Mouse (Mus musculus) kidney, embryonic 14.5 days (tissue): ENCODE data around the gene Tmcc3. TPM values are rescaled to one million over a fixed set of nuclear protein-coding genes. Genes with fewer than 3 reads are reported as not detected.
A peak's percentile ranks its signal among the peaks of the same experiment; 100 is the strongest.

Experiments used
- ATAC-seq: fragments of 200-750 bp; cut with Nextera tagmentation; 2 replicates; pipeline ENCODE4 v1.8.0; 2017; ENCODE audit warnings: moderate number of reproducible peaks, mild to moderate bottlenecking, moderate TSS enrichment, moderate library complexity; ENCODE audit not compliant: low FRiP score, low TSS enrichment
- H3K27ac ChIP-seq: fragments of 300-500 bp; sonication (generic); 2 replicates; pipeline ENCODE4 v1.5.1; 2014; ENCODE audit warnings: low read depth, mild to moderate bottlenecking, low read length, moderate library complexity, mixed read lengths
- H3K27me3 ChIP-seq: fragments of 300-500 bp; sonication (generic); 2 replicates; pipeline ENCODE4 v1.6.1; 2014; ENCODE audit warnings: mild to moderate bottlenecking, low read length; ENCODE audit not compliant: control insufficient read depth, insufficient read depth
- H3K36me3 ChIP-seq: fragments of 300-500 bp; sonication (generic); 2 replicates; pipeline ENCODE4 v1.6.1; 2014; ENCODE audit warnings: low read length, mixed read lengths; ENCODE audit not compliant: control insufficient read depth, insufficient read depth
- H3K4me1 ChIP-seq: fragments of 300-500 bp; sonication (generic); 2 replicates; pipeline ENCODE4 v1.6.1; 2014; ENCODE audit warnings: low read length, mixed read lengths; ENCODE audit not compliant: control insufficient read depth, insufficient read depth
- H3K4me2 ChIP-seq: fragments of 300-500 bp; sonication (generic); replicated peaks from 2 replicates; pipeline ENCODE4 v1.6.1; 2014; ENCODE audit warnings: low read depth, mild to moderate bottlenecking, low read length
- H3K4me3 ChIP-seq: fragments of 300-500 bp; sonication (generic); 2 replicates; pipeline ENCODE4 v1.5.1; 2014; ENCODE audit warnings: mild to moderate bottlenecking, low read length
- H3K9ac ChIP-seq: fragments of 300-500 bp; sonication (generic); 2 replicates; pipeline ENCODE4 v1.6.1; 2014; ENCODE audit warnings: low read depth, mild to moderate bottlenecking, low read length, moderate library complexity
- H3K9me3 ChIP-seq: fragments of 300-500 bp; sonication (generic); 2 replicates; pipeline ENCODE4 v1.6.1; 2016; ENCODE audit warnings: low read length; ENCODE audit not compliant: control insufficient read depth
- WGBS: fragments of 180-500 bp; shearing (Covaris S2); extraction: QIAGEN DNeasy Blood & Tissue Kit; methylation state at CpG from one replicate; pipeline ENCODE4 v1.1.7; 2014; 5-methylcytosine and 5-hydroxymethylcytosine counted together
- polyA plus RNA-seq: library from polyadenylated mRNA; unstranded; fragments of >200 nt; fragmentation: Nextera tagmentation; extraction: Ambion mirVana; gene quantifications from 2 replicates; pipeline ENCODE4 v1.2.1, GENCODE M21; 2014

Tmcc3 gene
- polyA plus RNA-seq, 1 experiment from 2014 or later = 7.2 TPM

DNA sequence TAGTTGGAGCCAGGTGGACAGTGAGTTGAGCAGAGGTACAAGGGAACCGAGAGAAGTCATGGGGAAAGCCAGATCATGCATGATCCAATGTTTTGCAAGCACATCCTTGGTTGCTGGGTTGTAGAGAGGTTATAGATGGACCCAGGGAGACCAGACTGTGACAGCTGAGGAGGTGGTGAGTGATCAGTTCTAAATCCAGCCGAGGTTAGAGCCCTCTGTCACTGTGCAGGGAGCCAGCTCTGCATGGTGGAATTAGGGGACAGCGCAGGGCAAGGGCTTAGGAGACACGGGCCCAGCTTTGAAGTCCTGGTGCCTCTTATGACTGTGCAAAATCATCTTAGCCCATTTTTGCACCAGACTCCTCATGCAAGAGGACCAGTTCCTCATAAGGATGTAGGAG, 228.5 kb downstream of the Tmcc3 start:
- 81% methylated on average over 4 of the region's 4 CpGs for WGBS
- H3K36me3 ChIP-seq = no peaks in the 10 kb centered on the region
- no peak overlapping the region for H3K4me2 ChIP-seq
- H3K9ac ChIP-seq = no peak overlapping the region
- no peak overlapping the region for H3K27ac ChIP-seq
- H3K4me3 ChIP-seq = no peak overlapping the region
- H3K9me3 ChIP-seq = peaks cover 10% of the 10 kb centered on the region; the same call in 1 of the 2 replicates
- no peak for ATAC-seq
- peaks cover 5% of the 10 kb centered on the region for H3K4me1 ChIP-seq
- H3K27me3 ChIP-seq = no peaks in the 10 kb centered on the region

- Histone ChIP-seq H3K36me3 (no peaks in the 10 kb centered on the region), H3K4me1 (peaks cover 5% of the 10 kb centered on the region), H3K4me3 (no peak overlapping the region), H3K4me2 (no peak overlapping the region), H3K9me3 (peaks cover 6% of the 10 kb centered on the region; the same call in 1 of the 2 replicates), H3K27ac (no peak overlapping the region), H3K9ac (no peak overlapping the region), H3K27me3 (no peaks in the 10 kb centered on the region)
- WGBS = 25% methylated on average over 8 of the region's 8 CpGs
- ATAC-seq = no peak
Observed at GRCm38 (mm10) chr10:94543956-94544355, 232.2 kb downstream of the Tmcc3 start.

- Histone ChIP-seq H3K27ac (no peak overlapping the region), H3K9ac (no peak overlapping the region), H3K4me3 (no peak overlapping the region), H3K27me3 (no peaks in the 10 kb centered on the region), H3K4me1 (peaks cover 5% of the 10 kb centered on the region), H3K9me3 (peaks cover 6% of the 10 kb centered on the region; the same call in 1 of the 2 replicates), H3K36me3 (no peaks in the 10 kb centered on the region), H3K4me2 (peak overlapping the region; percentile 4; the same call in 1 of the 2 replicates)
- 10% methylated on average over 8 of the region's 8 CpGs for WGBS
- ATAC-seq = no peak
Observed at GRCm38 (mm10) chr10:94544803-94545202, 233.1 kb downstream of the Tmcc3 start.

DNA sequence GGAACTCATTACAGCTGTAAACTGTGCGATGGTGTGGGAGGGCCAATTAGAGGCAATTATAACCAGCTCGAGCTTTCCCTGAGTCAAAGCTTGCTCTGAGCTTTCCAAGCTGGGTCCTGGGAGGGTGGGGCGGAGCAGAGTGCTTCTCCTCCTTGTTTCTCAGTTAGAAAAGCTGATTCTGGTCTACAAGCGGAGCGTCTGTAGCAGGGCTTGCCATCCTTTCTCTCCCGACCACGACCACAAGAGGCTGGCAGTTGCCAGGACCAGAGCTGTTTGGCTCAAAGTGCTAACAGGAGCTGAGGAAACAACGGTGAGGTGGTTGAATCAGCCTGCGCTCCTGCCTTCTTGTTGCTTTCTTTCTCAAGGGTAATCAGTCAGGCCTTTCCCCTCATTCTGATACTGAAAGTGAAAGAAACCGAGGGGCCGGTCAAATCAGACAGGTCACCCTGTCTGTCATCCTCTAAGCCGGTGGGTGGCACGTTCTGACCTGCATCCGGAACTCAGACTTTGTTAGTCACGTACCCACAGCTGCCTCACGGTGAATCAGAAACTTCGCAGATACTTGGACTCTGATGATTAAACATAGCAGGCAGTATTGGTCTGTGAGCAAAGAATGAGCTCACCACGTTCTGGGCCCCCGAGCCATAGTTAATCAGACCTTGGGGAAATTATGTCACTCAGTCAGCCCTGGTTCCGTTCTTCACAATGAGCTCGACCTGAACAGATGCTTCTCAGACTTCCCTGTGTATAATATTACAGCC, 233.7 kb downstream of the Tmcc3 start:
- Histone ChIP-seq H3K4me1 (peaks cover 5% of the 10 kb centered on the region), H3K4me2 (peak overlapping the region; percentile 38), H3K9me3 (peaks cover 6% of the 10 kb centered on the region; the same call in 1 of the 2 replicates), H3K9ac (no peak overlapping the region), H3K27me3 (no peaks in the 10 kb centered on the region), H3K4me3 (peak overlapping the region; percentile 22; the same call in 1 of the 2 replicates), H3K27ac (peak overlapping the region; percentile 32; the same call in 1 of the 2 replicates), H3K36me3 (no peaks in the 10 kb centered on the region)
- WGBS = 23% methylated on average over 21 of the region's 21 CpGs
- peak; percentile 60; the same call in 1 of the 2 replicates for ATAC-seq

DNA sequence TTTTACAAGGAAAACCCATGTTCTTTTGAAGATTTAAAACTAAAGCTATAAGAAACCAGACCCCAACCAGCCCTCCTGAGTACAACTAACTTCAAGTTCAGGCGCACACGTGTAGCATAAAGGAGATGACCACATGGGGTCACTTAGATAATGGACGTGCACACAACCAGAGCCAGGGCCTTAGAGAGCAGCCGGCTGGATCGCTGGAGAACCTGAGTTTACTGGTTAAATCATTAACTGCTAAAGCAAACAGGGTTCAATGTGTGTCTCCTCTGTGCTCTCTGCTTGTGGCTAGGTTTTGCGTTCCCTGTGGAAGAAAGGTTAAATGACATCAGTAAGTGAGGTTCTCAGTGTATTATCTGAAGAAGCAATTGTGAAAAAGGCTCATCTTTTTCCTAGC, 234.9 kb downstream of the Tmcc3 start:
- Histone ChIP-seq H3K9ac (no peak overlapping the region), H3K27ac (no peak overlapping the region), H3K4me2 (no peak overlapping the region), H3K36me3 (no peaks in the 10 kb centered on the region), H3K9me3 (peaks cover 1% of the 10 kb centered on the region; the same call in 1 of the 2 replicates), H3K27me3 (no peaks in the 10 kb centered on the region), H3K4me1 (peaks cover 11% of the 10 kb centered on the region), H3K4me3 (no peak overlapping the region)
- ATAC-seq = no peak; the same call in 1 of the 2 replicates
- WGBS = 68% methylated on average over 6 of the region's 6 CpGs

DNA sequence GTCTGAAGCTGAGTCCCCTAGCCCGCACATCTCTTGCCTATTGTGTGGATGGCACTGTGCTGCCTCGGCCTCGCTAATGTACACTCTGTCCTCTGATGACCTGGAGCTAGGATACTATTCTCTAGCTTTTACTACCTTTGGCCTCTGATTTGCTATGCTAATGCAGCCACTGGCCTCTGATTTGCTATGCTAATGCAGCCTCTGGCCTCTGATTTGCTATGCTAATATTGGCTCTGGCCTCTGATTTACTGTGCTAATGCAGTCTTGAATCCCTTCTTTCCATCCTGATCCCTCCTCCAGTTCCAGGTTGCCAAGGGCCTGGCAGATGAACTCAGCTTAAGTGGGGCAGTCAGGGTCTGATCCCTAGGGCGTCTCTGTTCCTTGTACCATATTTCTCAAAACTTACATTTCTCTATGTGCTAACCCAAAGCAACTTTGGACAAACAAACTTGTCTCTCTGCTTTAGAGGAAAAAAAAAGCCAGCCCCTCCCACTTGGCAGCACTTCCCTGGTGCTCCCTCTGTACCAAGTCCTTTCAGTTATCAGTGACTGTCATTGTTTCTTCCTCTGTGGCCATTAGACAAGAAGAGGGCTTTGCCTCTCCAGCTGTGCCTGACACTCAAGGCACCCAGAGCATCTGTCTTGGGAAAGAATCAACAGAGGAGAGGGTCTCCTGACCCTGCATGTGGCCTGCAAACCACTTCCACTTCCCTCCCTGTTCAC, 237.9 kb downstream of the Tmcc3 start:
- H3K27me3 ChIP-seq = no peaks in the 10 kb centered on the region
- H3K4me2 ChIP-seq = no peak overlapping the region
- ATAC-seq = no peak
- no peaks in the 10 kb centered on the region for H3K9me3 ChIP-seq
- no peak overlapping the region for H3K4me3 ChIP-seq
- peaks cover 11% of the 10 kb centered on the region for H3K4me1 ChIP-seq
- no peak overlapping the region for H3K9ac ChIP-seq
- H3K27ac ChIP-seq = no peak overlapping the region
- 67% methylated on average over 4 of the region's 4 CpGs for WGBS
- no peaks in the 10 kb centered on the region for H3K36me3 ChIP-seq

DNA sequence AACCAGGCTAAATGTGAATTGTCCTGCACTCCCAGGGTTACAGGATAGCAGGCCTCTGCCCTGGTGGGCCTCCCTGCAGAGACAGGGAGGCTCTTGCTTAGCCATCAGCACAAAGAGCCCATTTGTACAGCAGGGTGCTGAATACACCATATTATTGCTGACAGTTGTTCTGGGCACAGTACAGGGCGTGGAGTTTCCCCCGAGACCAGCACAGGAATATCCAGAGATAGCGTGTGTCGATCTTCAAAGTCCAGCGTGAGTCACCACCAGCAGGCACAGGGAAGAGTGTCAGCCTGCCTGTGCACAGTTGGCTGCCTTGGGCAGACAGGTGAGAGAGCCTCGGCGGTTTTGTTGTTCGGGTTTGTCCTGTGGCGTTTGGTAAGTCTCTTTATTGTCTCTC, 238.9 kb downstream of the Tmcc3 start:
- Histone ChIP-seq H3K4me1 (0 out of 2 replicates have a peak, but pooled peaks cover 5% of the 10 kb centered on the region), H3K4me3 (no peak overlapping the region), H3K36me3 (no peaks in the 10 kb centered on the region), H3K9me3 (no peaks in the 10 kb centered on the region), H3K4me2 (no peak overlapping the region), H3K27ac (no peak overlapping the region), H3K27me3 (no peaks in the 10 kb centered on the region), H3K9ac (no peak overlapping the region)
- WGBS = 64% methylated on average over 9 of the region's 9 CpGs
- ATAC-seq = no peak

DNA sequence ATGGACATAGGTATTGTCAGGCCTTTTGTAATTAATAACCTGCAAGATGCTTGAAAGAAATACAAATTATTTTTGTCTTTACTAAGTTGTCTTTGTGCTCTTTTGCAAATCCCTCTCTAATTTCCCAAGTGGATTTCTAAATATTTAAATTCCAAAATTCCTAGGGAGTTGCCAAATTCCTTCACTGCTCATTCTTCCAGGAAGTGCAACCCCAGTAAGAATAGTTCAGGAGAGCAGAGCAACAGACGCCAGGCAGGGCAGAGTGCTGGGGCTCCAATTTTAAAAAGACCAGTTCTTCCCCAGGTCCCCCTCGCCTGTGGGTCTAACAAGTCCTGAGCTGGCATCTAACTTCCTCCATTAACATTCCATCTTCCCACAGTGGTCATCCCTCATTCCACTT, 239.3 kb downstream of the Tmcc3 start:
- ATAC-seq = no peak
- Histone ChIP-seq H3K4me3 (no peak overlapping the region), H3K27ac (no peak overlapping the region), H3K9ac (no peak overlapping the region), H3K4me1 (0 out of 2 replicates have a peak, but pooled peaks cover 5% of the 10 kb centered on the region), H3K27me3 (no peaks in the 10 kb centered on the region), H3K36me3 (no peaks in the 10 kb centered on the region), H3K4me2 (no peak overlapping the region), H3K9me3 (no peaks in the 10 kb centered on the region)
- WGBS = 32% methylated on average over 2 of the region's 2 CpGs

- H3K27me3 ChIP-seq = no peaks in the 10 kb centered on the region
- H3K27ac ChIP-seq = no peak overlapping the region
- 79% methylated on average over 6 of the region's 6 CpGs for WGBS
- no peak for ATAC-seq
- no peaks in the 10 kb centered on the region for H3K36me3 ChIP-seq
- H3K9ac ChIP-seq = no peak overlapping the region
- H3K4me3 ChIP-seq = no peak overlapping the region
- 0 out of 2 replicates have a peak, but pooled peaks cover 5% of the 10 kb centered on the region for H3K4me1 ChIP-seq
- no peak overlapping the region for H3K4me2 ChIP-seq
- no peaks in the 10 kb centered on the region for H3K9me3 ChIP-seq
Observed at GRCm38 (mm10) chr10:94551511-94551910, 239.8 kb downstream of the Tmcc3 start.
